Mouse (Mus musculus): ENCODE results near the gene Traf3ip1.
A peak's percentile ranks its signal among the peaks of the same experiment; 100 is the strongest.

Gene Traf3ip1

DNA sequence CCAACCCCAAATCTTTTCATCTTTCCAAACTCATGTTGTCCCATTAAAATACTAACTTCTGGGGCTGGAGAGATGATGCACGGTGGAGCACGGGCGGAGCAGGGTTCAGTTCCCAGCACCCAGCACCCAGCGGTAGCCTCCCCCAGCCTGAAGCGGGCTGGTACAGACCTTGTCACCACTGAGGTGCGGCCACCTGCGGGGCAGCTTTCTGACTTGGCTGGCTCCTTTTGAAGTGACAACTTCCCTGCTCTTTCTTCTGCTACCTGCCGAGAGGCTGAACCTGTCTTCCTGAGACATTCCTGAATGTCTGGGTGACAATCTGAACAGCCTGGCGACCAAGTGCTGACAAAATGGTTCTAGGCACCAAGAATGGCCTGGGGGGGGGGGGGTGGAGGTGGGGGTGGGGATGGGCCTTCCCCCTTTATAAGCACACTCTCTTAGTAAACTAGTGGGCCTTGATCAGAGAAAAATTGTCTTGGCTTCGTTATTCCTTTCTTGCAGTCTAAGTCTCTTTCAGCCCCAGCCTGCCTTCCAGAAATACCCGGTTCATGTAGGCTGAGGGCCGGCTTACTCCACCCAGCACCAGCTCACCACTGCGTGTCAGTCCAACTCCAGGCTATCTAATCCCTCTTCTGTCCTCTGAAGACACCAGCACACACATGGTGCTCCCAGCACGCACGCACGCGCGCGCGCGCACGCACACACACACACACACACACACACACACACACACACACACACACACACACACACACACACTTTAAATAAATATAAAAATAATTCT, 43.5 kb downstream of the Traf3ip1 start:
- DNase-seq: no peak

- DNase-seq: no peak
Measured at GRCm38 (mm10) chr1:91538570-91538929, 44.1 kb downstream of the Traf3ip1 start.

GRCm38 (mm10) chr1:91539246-91539645, 44.8 kb downstream of the Traf3ip1 start:
- no peak for DNase-seq

DNA sequence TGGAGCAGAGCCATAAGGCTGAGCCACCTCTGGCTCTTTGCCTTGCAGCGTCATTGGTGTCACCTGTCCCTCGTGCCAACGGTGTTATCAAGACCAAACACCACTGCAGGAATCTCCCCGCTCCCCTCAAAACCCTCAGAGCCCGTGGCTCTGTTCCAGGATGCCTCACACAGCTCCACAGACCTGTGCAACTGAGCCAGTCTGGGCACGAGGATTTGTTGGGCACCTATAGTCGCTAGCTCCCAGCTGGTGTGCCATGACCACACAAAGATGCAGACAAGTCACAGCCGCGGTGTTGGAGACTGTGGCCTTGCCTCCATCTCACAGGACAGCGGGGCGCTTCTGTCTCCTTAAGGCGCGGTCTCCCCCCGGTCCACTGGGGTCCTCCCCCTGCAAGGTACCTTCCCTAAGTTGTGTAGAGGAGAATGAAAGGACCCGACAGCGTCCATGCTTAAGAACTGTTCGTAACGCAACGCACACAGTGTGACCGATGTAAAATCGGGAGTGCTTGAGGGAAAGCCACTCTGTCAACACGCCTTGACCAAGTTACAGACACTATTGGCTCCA, 45.3 kb downstream of the Traf3ip1 start:
- DNase-seq: peak in 1 of 2 experiments; percentile 32

DNA sequence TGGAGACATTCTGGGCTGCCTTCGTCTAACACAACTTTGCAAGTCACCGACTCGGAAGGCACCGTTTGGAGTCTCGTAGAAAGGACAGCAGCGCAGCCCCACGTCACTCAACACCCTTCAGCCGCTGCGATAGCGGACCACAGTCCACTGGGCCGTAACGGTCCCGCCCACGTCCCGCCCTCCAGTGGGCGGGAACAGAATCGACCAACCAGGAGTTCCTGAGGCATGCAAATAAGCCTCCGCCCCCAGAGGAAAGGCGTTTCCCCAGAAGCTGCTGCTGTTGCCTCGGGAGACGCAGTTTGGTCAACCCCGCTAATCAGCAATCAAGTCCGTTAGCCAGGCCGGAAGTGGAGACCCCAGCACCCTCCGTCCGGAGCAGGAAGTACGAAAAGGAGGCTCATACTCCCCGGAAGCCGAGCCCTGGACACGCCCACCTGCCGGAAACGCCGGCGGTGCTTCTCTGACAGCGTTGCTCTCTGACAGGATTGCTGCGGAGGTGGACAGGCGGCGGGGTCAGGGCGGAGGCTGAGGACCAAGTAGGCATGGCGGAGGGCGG, 45.9 kb downstream of the Traf3ip1 start, which contains the start of gene Asb1:
Gene Asb1 (plus strand): TSS at position 274 of the 556 bp plus-strand sequence.
- DNase-seq: peak; percentile 97 to 98

GRCm38 (mm10) chr1:91541042-91541592, 46.7 kb downstream of the Traf3ip1 start:
- peak in 1 of 2 experiments; percentile 25 for DNase-seq

GRCm38 (mm10) chr1:91543974-91544373, 49.5 kb downstream of the Traf3ip1 start:
- no peak for DNase-seq

DNA sequence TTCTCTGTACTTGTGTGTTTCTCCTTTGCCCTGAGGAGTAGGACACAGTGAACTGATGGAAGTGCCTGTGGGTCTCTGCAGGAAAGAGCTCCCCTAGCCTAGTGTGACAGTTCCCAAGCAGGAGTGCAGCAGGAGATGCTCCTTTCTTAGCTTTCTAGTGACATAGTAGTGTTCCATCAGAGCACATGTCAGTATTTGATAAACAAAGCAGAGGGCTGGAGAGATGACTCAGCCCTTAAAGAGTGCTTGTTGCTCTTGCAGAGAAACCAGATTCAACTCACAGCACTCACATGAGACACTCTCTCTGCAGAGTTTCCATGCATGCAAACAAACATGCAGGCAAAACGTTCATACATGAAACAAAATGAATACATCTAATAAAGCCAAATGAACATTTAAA, 50.8 kb downstream of the Traf3ip1 start:
- DNase-seq: no peak

DNA sequence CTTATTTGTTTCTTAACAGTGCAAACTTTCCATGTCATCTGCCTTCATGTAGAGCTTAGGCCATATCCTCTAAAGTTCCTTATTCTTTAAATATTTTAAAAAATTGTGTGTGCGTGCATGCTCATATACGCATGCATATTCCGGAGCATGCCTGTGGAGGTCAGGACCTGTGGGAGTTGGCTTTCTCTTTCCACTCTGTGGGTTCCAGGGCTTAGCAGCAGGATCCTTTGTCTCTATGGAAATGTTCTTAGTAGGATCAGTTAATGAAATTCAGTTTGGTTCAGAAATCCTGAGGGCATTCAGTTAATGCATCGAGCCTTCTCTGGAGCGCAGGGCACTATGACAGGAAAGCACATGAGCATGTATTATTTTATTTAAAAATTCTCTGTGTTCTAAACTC, 53.1 kb downstream of the Traf3ip1 start:
- no peak for DNase-seq

- DNase-seq: no peak
Measured at GRCm38 (mm10) chr1:91549073-91549472, 54.6 kb downstream of the Traf3ip1 start.

- no peak for DNase-seq
Measured at GRCm38 (mm10) chr1:91557099-91557498, 62.7 kb downstream of the Traf3ip1 start.

DNA sequence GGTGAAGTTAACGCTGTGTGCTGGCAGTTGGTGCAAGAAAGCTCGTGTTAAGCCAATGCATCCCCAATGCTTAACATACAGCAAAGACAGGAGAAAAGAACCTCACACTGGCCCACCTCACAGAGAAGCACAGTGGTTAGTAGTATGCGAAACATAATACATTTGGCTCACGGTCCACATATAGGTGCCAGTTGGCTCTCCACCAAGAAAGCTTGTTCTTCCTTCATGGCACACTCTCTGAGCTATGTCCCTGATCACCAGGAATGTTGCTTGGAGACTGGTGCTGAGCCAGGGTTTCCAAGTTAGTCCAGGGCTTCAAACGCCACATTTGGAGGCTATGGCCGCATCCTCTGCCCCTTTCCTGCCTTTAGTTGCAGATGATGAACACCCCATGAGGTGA, 66.8 kb downstream of the Traf3ip1 start:
- no peak for DNase-seq

GRCm38 (mm10) chr1:91562977-91563590, 68.6 kb downstream of the Traf3ip1 start:
- peak in 1 of 2 experiments; percentile 11 for DNase-seq

- peak in 1 of 2 experiments; percentile 33 for DNase-seq
Measured at GRCm38 (mm10) chr1:91564004-91564403, 69.6 kb downstream of the Traf3ip1 start.

DNA sequence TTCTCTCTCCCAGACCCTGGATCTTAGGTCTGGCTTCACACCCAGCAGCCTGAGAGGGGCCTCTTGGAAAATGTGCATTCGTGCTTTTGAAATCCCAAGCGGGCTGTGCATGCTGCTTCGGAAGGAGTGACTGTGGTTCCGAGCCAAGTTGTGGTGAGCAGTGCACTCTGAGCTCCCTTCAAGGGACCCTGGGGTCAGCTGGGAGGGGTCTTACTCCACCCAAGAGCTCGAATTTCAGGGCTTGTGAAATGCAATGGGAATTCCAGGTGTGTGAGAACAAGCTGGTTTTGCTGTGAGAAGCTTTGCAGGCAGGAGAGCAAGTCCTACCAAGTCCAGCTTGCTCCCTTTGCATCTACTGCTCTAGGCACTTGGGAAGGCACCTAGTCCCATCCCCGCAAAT, 70.2 kb downstream of the Traf3ip1 start:
- DNase-seq: no peak

DNA sequence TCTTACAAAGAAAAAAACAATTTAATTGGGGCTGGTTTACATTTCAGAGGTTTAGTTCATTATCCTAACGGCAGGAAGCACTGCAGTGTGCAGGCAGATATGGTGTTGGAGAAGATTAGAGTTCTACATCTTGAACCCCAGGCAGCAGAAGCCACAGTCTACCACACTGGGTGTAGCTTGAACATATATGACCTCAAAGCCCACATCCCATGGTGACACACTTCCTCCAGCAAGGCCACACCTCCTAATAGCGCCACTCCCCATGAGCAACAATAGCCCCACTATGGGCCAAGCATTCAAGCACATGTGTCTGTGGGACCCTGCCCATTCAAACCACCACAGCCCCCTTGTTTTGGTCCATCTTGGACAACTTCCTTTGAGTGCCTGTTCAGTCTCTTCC, 72.8 kb downstream of the Traf3ip1 start:
- no peak for DNase-seq

DNA sequence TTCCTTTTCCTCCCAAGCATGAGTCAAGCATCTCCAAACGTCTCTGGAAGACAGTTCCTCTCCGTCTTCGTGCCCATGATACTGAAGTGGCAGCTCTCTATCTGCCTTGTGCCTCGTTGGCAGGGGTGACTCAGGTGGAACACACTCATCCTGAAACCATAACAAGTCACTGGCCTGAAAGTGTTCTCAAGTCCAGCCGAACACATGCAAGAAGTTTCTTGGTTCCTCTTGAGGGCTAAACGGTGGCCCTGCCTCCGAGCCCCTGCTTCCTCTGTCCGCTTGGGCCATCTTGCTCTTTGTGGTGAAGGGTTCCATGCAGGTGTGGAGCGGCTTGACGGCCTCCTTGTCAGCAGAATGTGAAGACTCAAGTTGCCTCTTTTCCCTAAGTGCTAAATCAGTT, 78.0 kb downstream of the Traf3ip1 start:
- no peak for DNase-seq

- peak; percentile 41 to 79 for DNase-seq
Measured at GRCm38 (mm10) chr1:91574208-91574607, 79.8 kb downstream of the Traf3ip1 start.

GRCm38 (mm10) chr1:91577883-91578517, 83.6 kb downstream of the Traf3ip1 start:
- no peak for DNase-seq
